Mouse (Mus musculus) right cerebral cortex, postnatal 25 days (tissue): ENCODE data around the gene Zranb2.

Source experiments
- DNase-seq: peaks from one replicate; pipeline ENCODE4 v3.0.0; 2022

Gene Zranb2

DNA sequence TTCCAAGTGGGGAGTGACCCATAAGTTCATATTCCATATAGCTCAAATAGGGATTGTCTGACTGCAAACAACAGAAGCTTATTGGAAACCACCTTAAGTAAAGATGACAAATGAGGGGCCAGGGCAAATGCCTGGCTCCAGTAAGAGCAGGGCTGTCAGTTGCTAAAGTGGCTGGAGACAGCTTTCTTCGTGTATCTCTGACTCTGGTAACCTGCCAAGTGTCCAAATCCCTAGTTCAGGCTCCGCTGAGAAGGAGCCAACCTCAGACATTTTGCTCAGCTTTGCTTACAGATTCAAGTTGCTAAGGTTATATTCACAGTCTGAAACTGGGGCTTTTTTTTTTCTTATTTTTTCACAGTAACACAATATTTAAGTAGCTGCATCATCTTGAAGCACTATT, 45.4 kb downstream of the Zranb2 start:
- no peak for DNase-seq

- no peak for DNase-seq
These were observed 46.3 kb downstream of the Zranb2 start for GRCm38 (mm10) chr3:157580299-157580698.

DNA sequence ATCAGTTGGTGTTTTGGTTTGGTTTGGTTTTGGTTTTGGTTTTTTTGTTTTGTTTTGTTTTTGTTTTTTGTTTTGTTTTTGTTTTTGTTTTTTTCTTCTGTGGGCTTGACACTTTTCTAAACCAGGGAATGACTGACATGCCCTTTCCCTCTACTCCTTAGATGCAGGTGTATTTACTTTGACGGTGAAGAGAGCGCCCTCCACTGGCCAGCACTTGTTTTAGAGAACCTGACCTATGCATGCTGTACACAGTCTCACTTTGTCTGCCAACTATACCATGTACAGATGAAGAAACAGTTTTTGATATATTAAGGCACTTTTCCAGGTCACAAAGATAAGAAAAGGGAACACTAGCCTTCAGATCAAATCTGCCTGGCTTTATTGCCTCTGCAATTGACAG, 47.8 kb downstream of the Zranb2 start:
- no peak for DNase-seq

GRCm38 (mm10) chr3:157582626-157583405, 48.9 kb downstream of the Zranb2 start:
- no peak for DNase-seq

GRCm38 (mm10) chr3:157597837-157598379, 63.9 kb downstream of the Zranb2 start:
- no peak for DNase-seq
